Mouse (Mus musculus) left cerebral cortex, postnatal 4 days (tissue): ENCODE data around the gene Ccl25. TPM values are rescaled to one million over a fixed set of nuclear protein-coding genes. Genes with fewer than 3 reads are reported as not detected.

Experiments used
- DNase-seq: peaks from one replicate; pipeline ENCODE4 v3.0.0-alpha.2; 2022
- intact Hi-C: fragments of 180-260 bp; cut with DNase I; formaldehyde crosslinking; loops from one replicate; pipeline ENCODE4 v1.15.1; 2025
- total RNA-seq, 2 experiments: library from RNA; stranded (reverse); gene quantifications; 2 replicates each; pipeline ENCODE4 v1.2.3; 2021

The Ccl25 gene
- total RNA-seq = 10 to 100 TPM; 22.2 to 27.5 TPM

GRCm38 (mm10) chr8:4324983-4325750 is at the start of gene Ccl25, which contains the start of gene Elavl1:
Gene Ccl25 (plus strand): TSS chr8:4325210.
Gene Elavl1 (minus strand): TSS chr8:4325413.
- DNase-seq = peak; percentile 98
- intact Hi-C loops = no loop called here

GRCm38 (mm10) chr8:4275275-4276110 is 49.5 kb upstream of the Ccl25 start, which contains the start of gene Timm44:
Gene Timm44 (minus strand): TSS chr8:4275913.
- DNase-seq = peak; percentile 98
- intact Hi-C loops = no loop called here

- intact Hi-C loops = no loop called here
Measured at GRCm38 (mm10) chr8:4276111-4276465, 48.9 kb upstream of the Ccl25 start.

DNA sequence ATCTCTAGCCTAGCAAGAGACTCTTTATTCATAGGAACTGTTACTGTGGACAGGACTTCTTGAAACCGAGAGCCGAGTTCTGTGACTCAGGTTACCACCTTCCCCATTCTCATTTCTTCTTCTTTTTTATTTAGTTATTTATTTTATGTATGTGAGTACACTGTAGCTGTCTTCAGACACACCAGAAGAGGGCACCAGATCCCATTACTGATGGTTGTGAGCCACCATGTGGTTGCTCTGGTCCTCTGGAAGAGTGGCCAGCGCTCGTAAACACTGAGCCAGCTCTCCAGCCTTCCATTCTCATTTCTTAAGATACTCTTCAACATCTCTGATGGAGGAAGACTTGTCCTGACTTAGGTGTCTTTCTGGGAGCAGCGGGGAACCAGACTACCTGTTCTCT is 32.3 kb upstream of the Ccl25 start:
- intact Hi-C loops = no loop called here
- no peak for DNase-seq

More at GRCm38 (mm10) chr8:4276111-4276465, 48.9 kb upstream of the Ccl25 start:
- DNase-seq = no peak

GRCm38 (mm10) chr8:4297822-4298221 is 27.2 kb upstream of the Ccl25 start:
- intact Hi-C loops = no loop called here
- no peak for DNase-seq

- intact Hi-C loops = no loop called here
- DNase-seq = no peak
Measured at GRCm38 (mm10) chr8:4304124-4304547, 20.9 kb upstream of the Ccl25 start.

- intact Hi-C loops = no loop called here
- no peak for DNase-seq
Measured at GRCm38 (mm10) chr8:4305838-4306237, 19.2 kb upstream of the Ccl25 start.

DNA sequence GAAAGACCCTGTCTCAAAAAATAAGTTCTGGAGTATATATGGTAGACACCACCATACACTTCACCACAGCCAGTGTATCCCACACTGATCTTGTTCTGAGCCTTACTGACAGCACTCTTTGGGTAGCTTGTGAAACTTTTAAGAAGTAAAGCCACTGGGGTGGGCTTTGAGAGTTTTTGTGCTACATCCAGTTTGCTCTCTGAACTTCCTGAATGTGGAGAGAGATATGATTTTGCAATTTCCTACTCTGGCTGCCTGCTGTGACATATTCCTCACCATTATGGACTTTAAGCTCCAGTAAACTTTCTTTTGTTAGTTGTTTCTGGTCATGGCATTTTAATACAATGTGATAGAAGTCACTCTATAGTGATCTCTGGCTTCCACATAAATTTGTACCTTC is 12.9 kb upstream of the Ccl25 start:
- DNase-seq = no peak
- intact Hi-C loops = no loop called here

DNA sequence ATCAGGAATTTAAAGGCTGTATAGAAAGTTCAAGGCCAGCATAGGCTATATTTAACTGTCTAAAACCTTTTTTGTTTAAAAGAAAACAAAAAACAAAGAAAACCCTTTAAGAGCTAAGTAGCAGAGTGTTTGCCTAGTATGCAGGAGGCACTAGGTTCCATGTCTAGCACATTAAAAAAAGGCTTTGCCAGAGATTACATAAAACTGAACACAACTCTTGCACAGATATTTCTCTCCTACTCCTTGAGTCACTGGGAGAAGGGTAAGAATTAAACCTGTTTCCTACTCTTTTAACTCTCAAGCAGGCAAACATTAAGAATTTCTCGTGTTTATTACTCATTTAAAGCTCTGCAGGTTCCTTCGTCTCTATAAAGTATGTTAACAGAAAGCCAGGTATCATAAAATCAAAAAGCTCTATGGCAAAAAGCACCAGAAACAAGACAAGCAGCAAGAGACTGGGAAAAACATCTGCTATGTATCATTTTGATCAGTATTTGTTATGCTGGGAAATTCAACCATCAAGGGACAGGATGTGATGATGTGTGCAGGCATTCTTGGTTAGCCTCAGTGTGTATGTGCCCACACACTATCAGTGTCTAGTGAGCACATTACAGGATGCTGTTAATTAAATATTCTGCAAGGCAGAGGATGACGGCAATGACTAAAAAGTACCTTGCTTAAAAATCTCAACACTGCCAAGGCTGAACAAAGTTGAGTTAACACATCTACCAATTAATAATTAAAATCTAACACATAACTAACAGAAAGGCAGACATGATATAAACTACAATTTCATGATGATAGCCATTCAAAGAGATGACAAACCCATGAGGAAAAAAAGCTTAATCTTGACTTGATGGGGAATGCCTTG is 11.5 kb upstream of the Ccl25 start:
- intact Hi-C loops = no loop called here

GRCm38 (mm10) chr8:4314852-4315251 is 10.2 kb upstream of the Ccl25 start:
- DNase-seq = no peak
- intact Hi-C loops = no loop called here

More for the DNA sequence above, 11.5 kb upstream of the Ccl25 start:
- DNase-seq = no peak

- intact Hi-C loops = no loop called here
- no peak for DNase-seq
Measured at GRCm38 (mm10) chr8:4318124-4318523, 6.9 kb upstream of the Ccl25 start.

GRCm38 (mm10) chr8:4318796-4319572 is 6.0 kb upstream of the Ccl25 start:
- DNase-seq = no peak
- intact Hi-C loops = no loop called here

GRCm38 (mm10) chr8:4319573-4319872 is 5.5 kb upstream of the Ccl25 start:
- intact Hi-C loops = no loop called here
- no peak for DNase-seq

DNA sequence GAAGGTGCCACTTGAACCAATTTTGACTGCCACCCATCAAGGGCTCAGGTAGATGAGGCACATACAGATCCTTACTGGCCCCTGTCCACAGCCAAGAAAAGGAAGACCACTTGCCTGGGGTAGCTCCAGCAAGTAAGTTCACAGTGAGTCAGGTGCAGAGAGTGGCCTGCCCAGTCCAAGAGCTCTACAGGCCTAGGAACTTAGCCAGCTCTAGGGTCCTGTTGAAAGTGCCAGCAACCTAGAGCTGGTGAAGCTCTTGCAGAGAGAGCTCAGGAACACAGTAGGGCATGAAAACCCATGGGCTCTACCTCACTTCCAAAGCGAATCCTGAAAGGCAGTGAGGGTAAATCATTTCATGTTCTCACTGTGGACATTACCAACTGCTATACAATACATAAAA is 4.6 kb upstream of the Ccl25 start:
- intact Hi-C loops = no loop called here

DNA sequence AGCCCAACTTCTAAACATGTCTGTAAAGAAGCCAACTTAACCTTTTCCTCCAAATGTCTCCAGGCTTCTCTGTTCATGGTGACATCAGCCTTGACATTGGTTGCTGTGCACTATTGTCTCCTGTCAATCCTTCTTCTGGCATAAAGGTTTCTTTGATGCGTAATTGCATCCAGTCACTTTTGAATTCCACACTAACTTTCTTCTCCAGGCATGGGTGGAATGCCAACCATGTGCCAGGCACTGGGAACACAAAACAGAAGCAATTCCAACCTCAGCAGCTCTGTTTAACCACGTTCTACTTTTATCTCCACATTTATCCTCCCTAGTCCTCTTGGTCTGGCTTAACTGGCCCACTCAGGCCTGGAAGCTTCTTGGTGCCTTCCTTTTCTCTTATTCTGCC is 4.0 kb upstream of the Ccl25 start:
- no peak for DNase-seq
- intact Hi-C loops = no loop called here

More for the DNA sequence above, 4.6 kb upstream of the Ccl25 start:
- no peak for DNase-seq

DNA sequence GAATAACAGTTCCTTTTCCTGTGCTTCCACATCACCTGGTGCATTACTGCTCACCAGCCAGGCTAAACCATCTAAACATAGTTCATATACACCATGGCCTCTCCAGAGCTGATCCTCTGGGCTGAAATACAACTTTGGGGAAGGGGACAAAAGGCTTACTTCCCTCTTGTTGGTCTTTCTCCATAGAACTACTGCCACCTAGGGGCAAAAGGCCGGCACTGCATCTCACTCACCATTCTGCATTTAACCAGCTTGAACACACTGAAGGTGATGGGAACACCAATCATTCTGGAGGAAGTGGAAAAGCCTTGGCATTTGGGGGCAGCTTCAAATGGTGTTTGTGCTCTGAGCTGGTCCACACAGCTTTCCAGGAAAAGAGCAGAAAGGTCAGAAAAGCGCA is 2.5 kb upstream of the Ccl25 start:
- intact Hi-C loops = no loop called here
- DNase-seq = peak; percentile 85

GRCm38 (mm10) chr8:4323917-4324316 is 1.1 kb upstream of the Ccl25 start:
- intact Hi-C loops = no loop called here
- DNase-seq = no peak

DNA sequence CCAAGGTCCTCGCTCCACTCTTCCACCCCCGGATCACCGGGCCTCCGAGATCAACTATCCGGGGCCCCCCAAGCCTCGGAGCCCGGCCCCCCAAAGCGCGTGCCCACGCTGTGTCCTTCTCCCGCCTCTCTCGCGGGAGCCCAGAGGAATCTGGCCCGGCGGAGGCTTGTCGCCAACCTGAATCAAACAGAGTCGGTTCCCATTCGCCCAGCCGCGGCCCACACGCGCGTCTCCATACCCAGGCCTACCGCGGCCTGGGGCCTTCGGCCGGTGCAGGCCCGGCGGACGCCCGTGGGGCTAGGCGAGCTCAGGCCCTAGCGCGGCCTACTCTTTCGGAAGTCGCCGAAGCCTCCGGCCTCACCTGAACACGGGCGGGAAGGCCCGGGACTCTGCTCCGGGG is 485 bp upstream of the Ccl25 start:
- intact Hi-C loops = no loop called here
- DNase-seq = peak; percentile 40

GRCm38 (mm10) chr8:4325751-4326036 is 684 bp downstream of the Ccl25 start:
- DNase-seq = no peak
- intact Hi-C loops = no loop called here

GRCm38 (mm10) chr8:4329000-4329399 is 4.0 kb downstream of the Ccl25 start:
- intact Hi-C loops = no loop called here
- peak; percentile 17 for DNase-seq

- intact Hi-C loops = no loop called here
- DNase-seq = no peak
Measured at GRCm38 (mm10) chr8:4333966-4334365, 9.0 kb downstream of the Ccl25 start.
